Mouse (Mus musculus): ENCODE data around the gene Me1. TPM values are rescaled to one million over a fixed set of nuclear protein-coding genes. Genes with fewer than 3 reads are reported as not detected.

Me1 gene
- polyA plus RNA-seq, 1 experiment from 2014 or later: 54.1 TPM

DNA sequence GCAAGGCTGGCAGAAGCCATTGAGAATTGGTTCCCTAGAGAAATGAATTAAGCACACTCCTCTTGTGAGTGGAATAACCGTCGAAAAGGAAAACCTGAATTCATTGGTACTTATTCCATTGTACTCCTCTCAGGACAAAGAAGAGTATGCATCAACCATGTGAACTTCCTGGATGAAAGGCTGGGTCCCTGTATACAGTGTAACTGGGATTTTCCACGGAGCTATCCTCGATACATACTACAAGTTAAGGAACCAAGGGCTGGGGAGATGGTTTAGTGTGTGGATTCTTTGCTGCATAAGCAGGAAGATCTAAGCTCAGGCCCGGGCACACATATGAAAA lies 30.6 kb upstream of the Me1 start:
- Histone ChIP-seq H3K27me3 (replicated peaks) (no peaks in the 10 kb centered on the region), H3K4me2 (no peak overlapping the region), H3K9me3 (replicated peaks) (no peaks in the 10 kb centered on the region), H3K36me3 (no peaks in the 10 kb centered on the region), H3K27ac (replicated peaks) (peak overlapping the region; percentile 58), H3K4me3 (replicated peaks) (no peak overlapping the region), H3K9ac (replicated peaks) (no peak overlapping the region), H3K4me1 (peaks cover 2% of the 10 kb centered on the region; the same call in 1 of the 2 replicates)
- ATAC-seq (ENCODE audit: low FRiP score): peak; percentile 41; the same call in 1 of the 2 replicates
- 72% methylated on average over 5 of the region's 5 CpGs for WGBS

DNA sequence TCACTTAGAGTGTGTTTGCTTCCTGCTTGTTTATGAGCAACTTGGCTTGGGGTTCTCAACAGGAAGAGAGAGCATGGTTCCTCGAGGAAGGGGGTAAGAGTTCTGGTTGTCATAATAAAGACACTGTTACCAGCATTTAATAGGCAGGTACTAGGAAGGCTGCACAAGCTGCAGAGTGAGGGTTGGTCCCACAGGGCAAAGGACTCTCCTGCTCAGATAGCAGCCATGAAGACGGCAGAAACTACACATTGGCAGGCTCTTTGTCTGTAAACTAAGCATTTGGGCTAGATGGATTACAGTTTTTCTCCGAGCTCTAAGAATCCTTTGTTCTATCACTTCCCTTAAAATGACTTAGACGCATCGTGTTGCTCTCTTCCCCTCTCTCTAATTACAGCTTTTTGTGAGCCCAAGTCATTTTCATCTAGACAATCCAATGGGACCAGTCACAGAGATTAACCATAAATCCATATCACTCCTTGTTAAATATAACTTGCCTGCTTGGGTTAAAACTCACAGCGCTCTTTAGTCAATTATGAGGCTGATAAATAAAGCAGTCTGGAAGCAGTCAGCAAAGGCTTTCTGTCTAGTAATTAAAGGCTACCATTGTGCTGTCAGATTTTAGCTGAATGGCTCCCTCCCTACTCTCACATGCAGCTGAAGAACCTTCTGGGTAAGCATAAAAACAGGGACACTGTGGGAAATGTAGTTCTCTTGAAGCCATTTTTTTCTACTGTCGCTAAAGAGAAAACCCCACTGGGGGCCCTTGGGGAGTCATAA lies 30.0 kb upstream of the Me1 start:
- Histone ChIP-seq H3K4me2 (0 out of 2 replicates have a peak overlapping the region, but pooled peaks have one; percentile 19), H3K27ac (replicated peaks) (peak overlapping the region; percentile 58), H3K36me3 (no peaks in the 10 kb centered on the region), H3K4me3 (replicated peaks) (no peak overlapping the region), H3K4me1 (peaks cover 2% of the 10 kb centered on the region; the same call in 1 of the 2 replicates), H3K9ac (replicated peaks) (no peak overlapping the region), H3K9me3 (replicated peaks) (no peaks in the 10 kb centered on the region), H3K27me3 (replicated peaks) (no peaks in the 10 kb centered on the region)
- 32% methylated on average over 7 of the region's 7 CpGs for WGBS
- peak; percentile 84 for ATAC-seq (ENCODE audit: low FRiP score)

DNA sequence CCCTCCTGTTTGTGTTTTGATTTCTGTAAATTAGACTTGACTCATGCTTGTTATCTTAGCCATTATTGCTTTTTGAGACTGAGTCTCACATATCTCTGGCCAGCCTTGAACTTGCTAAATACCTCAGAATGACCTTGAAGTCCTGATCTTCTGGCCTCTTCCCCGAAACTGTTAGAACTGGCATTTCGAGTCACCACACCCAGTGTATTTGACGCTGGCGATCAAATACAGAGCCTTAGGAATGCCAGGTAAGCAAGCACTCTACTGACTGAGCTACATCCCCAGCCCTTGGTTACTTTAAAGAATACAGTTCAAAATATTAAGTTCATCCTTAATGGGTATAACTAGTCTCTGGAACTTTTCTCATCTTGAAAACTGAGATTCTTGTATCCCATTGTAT lies 29.3 kb upstream of the Me1 start:
- Histone ChIP-seq H3K4me3 (replicated peaks) (no peak overlapping the region), H3K27ac (replicated peaks) (no peak overlapping the region), H3K36me3 (no peaks in the 10 kb centered on the region), H3K4me2 (no peak overlapping the region), H3K9ac (replicated peaks) (no peak overlapping the region), H3K4me1 (peaks cover 2% of the 10 kb centered on the region; the same call in 1 of the 2 replicates), H3K27me3 (replicated peaks) (no peaks in the 10 kb centered on the region), H3K9me3 (replicated peaks) (no peaks in the 10 kb centered on the region)
- ATAC-seq (ENCODE audit: low FRiP score): no peak
- 92% methylated on average over 4 of the region's 4 CpGs for WGBS

DNA sequence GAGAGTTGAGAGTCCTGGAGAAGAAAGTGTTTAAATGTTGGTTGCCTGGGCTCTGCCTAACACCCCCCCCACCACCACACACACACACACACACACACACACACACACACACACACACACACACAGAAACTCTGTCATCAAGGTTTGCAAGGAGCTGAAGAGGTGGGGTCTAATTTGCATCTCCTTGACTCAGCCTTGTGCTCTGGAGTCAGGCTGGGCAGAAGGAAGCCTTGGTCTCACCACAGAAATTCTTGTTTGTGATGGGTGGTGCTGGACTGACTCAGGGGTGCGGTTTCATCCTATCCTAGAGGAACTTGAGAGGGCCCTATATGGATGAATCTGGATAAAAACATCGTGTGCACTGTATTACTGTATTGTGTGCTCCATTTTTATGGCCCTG lies 25.0 kb upstream of the Me1 start:
- Histone ChIP-seq H3K27me3 (replicated peaks) (no peaks in the 10 kb centered on the region), H3K4me2 (no peak overlapping the region), H3K4me1 (no peaks in the 10 kb centered on the region; the same call in 1 of the 2 replicates), H3K9ac (replicated peaks) (no peak overlapping the region), H3K36me3 (no peaks in the 10 kb centered on the region), H3K9me3 (replicated peaks) (no peaks in the 10 kb centered on the region), H3K4me3 (replicated peaks) (no peak overlapping the region), H3K27ac (replicated peaks) (no peak overlapping the region)
- WGBS: 71% methylated on average over 2 of the region's 2 CpGs
- ATAC-seq (ENCODE audit: low FRiP score): no peak

DNA sequence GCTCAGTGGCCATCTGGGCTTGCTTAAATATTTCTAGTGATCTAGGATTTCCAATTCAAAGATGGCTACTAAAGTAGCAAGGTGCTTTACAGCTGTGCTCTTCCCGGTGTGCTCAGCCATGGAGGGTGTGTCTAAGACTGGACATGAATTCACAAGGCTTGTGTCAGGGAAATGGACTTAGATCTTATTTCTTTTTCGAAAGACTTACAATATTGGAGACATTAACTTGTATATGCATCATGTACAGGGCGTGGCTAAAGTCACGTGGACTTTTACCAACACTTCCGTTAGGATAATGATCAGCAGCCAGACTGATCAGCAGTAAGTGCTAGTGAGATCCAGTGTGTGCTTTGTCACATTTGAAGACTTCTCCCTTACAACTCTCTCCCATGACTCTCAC lies 24.5 kb upstream of the Me1 start:
- Histone ChIP-seq H3K4me3 (replicated peaks) (no peak overlapping the region), H3K27ac (replicated peaks) (no peak overlapping the region), H3K27me3 (replicated peaks) (no peaks in the 10 kb centered on the region), H3K4me1 (no peaks in the 10 kb centered on the region), H3K9me3 (replicated peaks) (no peaks in the 10 kb centered on the region), H3K4me2 (no peak overlapping the region), H3K36me3 (no peaks in the 10 kb centered on the region), H3K9ac (replicated peaks) (no peak overlapping the region)
- WGBS: 91% methylated on average over 5 of the region's 5 CpGs
- ATAC-seq (ENCODE audit: low FRiP score): no peak

DNA sequence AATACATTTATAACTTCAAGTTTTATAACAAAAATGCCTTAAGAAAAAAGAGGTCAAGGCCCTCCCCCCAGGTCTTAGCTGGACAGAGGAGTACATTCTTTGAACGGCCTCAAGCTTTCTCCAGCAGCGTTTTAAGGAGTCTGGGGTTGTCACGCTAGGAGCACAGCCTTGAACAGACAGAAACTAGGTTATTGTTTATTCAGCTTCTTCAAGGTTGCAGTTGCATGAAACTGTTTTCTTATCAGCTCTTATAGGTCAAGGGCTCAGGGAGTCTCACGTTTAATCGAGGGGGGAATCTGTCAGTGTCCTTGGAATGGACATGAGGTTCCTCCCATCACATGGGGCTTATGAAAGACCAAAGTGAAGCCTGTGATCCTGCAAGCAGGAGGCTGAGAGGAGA lies 21.4 kb upstream of the Me1 start:
- Histone ChIP-seq H3K4me1 (no peaks in the 10 kb centered on the region), H3K27me3 (replicated peaks) (no peaks in the 10 kb centered on the region), H3K9me3 (replicated peaks) (no peaks in the 10 kb centered on the region), H3K36me3 (no peaks in the 10 kb centered on the region), H3K4me2 (no peak overlapping the region), H3K4me3 (replicated peaks) (no peak overlapping the region), H3K9ac (replicated peaks) (no peak overlapping the region), H3K27ac (replicated peaks) (no peak overlapping the region)
- 77% methylated on average over 5 of the region's 5 CpGs for WGBS
- ATAC-seq (ENCODE audit: low FRiP score): no peak

DNA sequence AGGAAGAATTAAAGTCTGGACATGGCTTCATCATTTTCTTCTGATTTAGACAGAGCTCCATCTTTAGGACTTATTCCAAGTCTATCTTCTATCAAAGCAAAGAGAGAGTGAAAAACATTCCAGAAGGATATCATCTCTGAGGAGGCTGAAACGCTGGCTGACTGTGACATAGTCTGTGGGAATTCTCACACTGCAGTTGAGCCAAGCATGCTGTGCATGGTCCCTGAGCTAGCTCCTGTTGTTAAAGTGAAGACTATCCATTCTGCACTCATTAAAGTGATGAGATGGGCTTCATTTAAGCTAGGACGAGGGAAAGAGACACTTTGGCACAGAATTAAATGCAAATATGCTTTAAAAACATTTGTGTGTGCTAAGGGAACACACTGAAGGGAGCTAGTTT lies 20.8 kb upstream of the Me1 start:
- Histone ChIP-seq H3K27me3 (replicated peaks) (no peaks in the 10 kb centered on the region), H3K4me3 (replicated peaks) (no peak overlapping the region), H3K9ac (replicated peaks) (no peak overlapping the region), H3K4me2 (no peak overlapping the region), H3K27ac (replicated peaks) (no peak overlapping the region), H3K4me1 (no peaks in the 10 kb centered on the region), H3K36me3 (no peaks in the 10 kb centered on the region), H3K9me3 (replicated peaks) (no peaks in the 10 kb centered on the region)
- ATAC-seq (ENCODE audit: low FRiP score): no peak
- WGBS: 50% methylated on average over 2 of the region's 2 CpGs

DNA sequence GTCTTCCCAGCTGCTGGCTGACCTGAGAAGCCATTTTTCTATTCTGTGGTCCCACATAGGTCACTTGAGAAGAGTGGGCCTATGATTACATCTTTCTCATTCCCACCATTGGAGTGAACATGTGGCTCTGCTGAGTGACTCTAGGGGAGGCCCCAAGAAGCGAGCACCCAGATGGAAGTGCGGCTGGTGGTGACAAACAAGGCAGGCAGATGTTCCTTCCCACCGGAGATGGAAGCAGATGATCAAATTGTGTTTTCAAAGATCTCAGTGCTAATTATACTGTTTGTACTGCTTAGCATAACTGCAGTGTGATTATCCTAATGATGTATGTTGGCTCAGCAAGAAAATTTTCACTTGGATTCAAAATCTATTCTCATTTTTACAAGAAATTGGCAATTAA lies 18.3 kb upstream of the Me1 start:
- Histone ChIP-seq H3K9ac (replicated peaks) (no peak overlapping the region), H3K4me2 (no peak overlapping the region), H3K27ac (replicated peaks) (no peak overlapping the region), H3K4me1 (no peaks in the 10 kb centered on the region), H3K36me3 (no peaks in the 10 kb centered on the region), H3K27me3 (replicated peaks) (no peaks in the 10 kb centered on the region), H3K4me3 (replicated peaks) (no peak overlapping the region), H3K9me3 (replicated peaks) (no peaks in the 10 kb centered on the region)
- WGBS: 85% methylated on average over 3 of the region's 3 CpGs
- no peak for ATAC-seq (ENCODE audit: low FRiP score)

DNA sequence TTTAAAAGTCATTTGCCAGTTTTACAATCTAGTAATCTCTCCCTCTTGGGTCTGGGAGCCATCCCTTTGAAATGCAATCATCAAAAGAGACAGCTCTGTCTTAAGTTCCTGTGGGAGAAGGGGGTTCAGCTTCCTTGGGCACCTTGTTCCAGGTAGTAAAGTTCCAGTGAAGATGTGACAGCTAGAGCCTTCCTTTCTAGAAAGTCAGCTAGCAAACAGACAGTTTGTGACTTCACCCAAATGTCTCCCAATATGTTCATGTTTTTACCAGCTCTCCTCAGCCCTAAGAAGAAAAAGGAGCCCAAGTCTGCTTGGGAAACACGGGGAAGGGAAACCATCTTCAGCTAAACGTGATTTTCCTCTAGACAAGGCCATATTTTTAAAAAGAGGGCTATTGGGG lies 16.9 kb upstream of the Me1 start:
- WGBS: 67% methylated on average over 2 of the region's 2 CpGs
- H3K9me3 ChIP-seq (replicated peaks): no peaks in the 10 kb centered on the region

DNA sequence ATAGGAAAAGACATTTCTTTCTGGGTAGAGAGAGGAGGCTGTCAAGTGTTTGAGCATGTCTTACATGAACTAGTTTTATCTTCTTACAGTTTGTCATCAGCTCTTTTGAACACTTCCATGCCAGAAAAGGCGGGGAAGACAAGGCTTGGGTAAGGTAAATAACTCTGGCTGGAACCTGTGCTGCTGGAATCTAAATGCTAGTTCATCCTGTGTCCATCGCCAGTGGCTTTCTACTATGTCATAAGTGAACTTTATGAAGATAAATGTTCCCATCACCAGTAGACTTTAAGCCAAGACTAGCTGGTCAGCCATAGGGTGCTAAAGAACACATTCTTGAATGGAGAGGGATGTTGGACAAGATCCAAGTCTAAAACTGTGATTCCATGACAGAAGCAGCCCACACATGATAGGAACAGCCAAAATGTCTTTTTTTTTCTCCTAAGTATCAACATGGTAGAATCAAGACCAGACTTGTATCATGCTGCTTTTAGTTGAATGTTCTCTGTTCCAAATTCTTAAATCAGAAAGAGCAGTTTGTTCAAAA lies 14.4 kb upstream of the Me1 start:
- WGBS: 87% methylated on average over 2 of the region's 2 CpGs
- no peak overlapping the region for H3K27ac ChIP-seq (replicated peaks)
- ATAC-seq (ENCODE audit: low FRiP score): no peak

More for the DNA sequence above, 16.9 kb upstream of the Me1 start:
- Histone ChIP-seq H3K9ac (replicated peaks) (no peak overlapping the region), H3K4me3 (replicated peaks) (no peak overlapping the region), H3K36me3 (no peaks in the 10 kb centered on the region), H3K27me3 (replicated peaks) (no peaks in the 10 kb centered on the region), H3K4me2 (no peak overlapping the region), H3K27ac (replicated peaks) (no peak overlapping the region), H3K4me1 (no peaks in the 10 kb centered on the region)
- no peak for ATAC-seq (ENCODE audit: low FRiP score)

DNA sequence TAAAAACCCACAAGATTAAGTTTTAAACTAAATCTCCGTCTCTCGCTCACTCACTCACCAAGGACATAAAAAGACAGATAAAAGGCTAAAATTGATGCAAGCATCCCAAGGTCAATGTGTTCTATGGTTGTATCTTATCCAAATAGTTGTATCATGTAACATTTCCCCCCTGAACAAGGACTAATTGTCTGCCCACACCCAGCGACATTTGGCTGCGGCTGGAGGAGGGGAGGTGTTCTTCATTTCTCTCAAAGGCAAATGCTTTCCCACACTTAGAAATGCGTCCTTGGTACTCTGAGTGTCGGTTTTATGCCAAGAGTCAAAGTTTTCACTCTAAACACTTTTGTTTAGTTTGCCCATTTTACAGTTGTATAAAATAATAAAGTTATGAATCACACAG lies 13.2 kb upstream of the Me1 start:
- H3K4me3 ChIP-seq (replicated peaks): no peak overlapping the region
- H3K27me3 ChIP-seq (replicated peaks): no peaks in the 10 kb centered on the region
- H3K27ac ChIP-seq (replicated peaks): no peak overlapping the region
- no peaks in the 10 kb centered on the region for H3K36me3 ChIP-seq
- 73% methylated on average over 6 of the region's 6 CpGs for WGBS
- no peak overlapping the region for H3K4me2 ChIP-seq
- no peaks in the 10 kb centered on the region for H3K4me1 ChIP-seq
- H3K9me3 ChIP-seq (replicated peaks): no peaks in the 10 kb centered on the region
- H3K9ac ChIP-seq (replicated peaks): no peak overlapping the region
- ATAC-seq (ENCODE audit: low FRiP score): no peak

More for the DNA sequence above, 14.4 kb upstream of the Me1 start:
- H3K4me3 ChIP-seq (replicated peaks): no peak overlapping the region
- H3K27me3 ChIP-seq (replicated peaks): no peaks in the 10 kb centered on the region
- no peak overlapping the region for H3K9ac ChIP-seq (replicated peaks)
- H3K4me1 ChIP-seq: no peaks in the 10 kb centered on the region
- H3K9me3 ChIP-seq (replicated peaks): no peaks in the 10 kb centered on the region
- no peak overlapping the region for H3K4me2 ChIP-seq
- no peaks in the 10 kb centered on the region for H3K36me3 ChIP-seq

DNA sequence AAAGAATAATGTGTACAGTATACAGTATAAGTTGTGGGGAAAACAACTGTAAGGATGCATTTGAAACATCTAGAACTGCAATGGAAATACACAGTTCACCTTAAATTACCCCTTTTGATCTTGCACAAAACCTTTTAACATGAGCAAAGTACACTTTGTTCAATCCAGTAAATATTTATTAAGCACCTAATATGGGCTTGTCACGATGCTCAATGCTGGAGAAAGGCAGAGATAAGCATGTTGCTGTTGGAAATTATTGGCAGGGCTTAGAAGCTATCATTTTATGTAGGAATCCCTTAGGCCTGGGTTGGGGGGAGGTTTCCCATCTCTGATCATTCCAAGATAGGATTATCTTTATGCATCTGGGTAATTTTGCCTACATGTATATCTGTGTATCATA lies 11.7 kb upstream of the Me1 start:
- Histone ChIP-seq H3K27ac (replicated peaks) (no peak overlapping the region), H3K4me3 (replicated peaks) (no peak overlapping the region), H3K9ac (replicated peaks) (no peak overlapping the region), H3K4me2 (no peak overlapping the region), H3K4me1 (no peaks in the 10 kb centered on the region), H3K27me3 (replicated peaks) (no peaks in the 10 kb centered on the region), H3K36me3 (no peaks in the 10 kb centered on the region), H3K9me3 (replicated peaks) (no peaks in the 10 kb centered on the region)
- 73% methylated on average over 1 of the region's 1 CpGs for WGBS
- no peak for ATAC-seq (ENCODE audit: low FRiP score)

Measured in neural tube, embryonic 15.5 days (tissue).